Mouse (Mus musculus): ENCODE results near the gene Adamts5.

Gene Adamts5

DNA sequence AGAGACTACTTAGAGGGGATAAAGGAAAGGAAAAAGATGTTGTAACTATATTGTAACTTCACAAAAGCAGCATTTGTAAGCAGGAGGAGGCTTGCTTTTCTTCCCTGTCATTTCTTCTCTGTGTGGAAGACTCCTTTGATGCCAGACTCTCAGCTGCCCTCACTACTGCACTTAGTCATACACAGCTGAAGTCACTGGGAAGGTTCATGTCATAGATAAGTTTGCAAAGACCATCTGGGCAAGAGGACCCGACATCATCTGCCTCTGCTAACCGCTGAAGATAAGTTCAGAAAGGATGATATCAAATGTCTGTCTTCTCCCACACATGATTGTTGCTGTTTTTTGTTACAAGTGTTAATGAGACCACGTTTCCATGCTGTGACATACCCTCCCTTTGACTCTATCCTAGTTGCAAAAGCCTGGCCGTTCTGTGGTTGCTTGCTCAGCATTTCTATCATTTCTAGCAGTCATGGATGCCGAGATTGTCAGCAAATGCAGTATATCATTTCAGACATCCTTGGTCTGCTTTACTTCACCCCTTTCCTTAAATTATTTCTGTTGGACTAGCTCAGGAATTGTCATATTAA is 79.2 kb downstream of the Adamts5 start:
- no peak for DNase-seq (ENCODE audit: low spot score)

- no peak for DNase-seq (ENCODE audit: low spot score)
Measured at GRCm38 (mm10) chr16:85819808-85820458, 81.7 kb downstream of the Adamts5 start.

DNA sequence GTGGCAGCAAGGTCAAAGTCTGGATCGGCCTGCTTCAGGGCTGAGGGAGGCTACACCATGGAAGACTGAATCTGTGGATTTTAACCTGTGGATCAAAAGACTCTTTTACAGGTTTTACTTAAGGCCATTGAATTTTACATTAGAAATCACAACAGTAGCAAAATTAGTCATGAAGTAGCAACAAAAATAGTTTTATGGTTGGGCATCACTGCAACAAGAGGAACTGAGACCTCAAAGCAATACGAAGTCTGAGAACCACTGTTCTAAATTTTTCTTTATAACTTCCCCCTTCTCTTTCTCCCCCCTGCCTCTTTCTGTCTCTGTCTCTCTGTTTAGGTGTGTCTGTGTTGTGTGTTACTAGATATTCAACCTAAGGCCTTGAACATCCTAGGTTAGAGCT is 87.5 kb downstream of the Adamts5 start:
- DNase-seq (ENCODE audit: low spot score) = no peak

GRCm38 (mm10) chr16:85807626-85808025 is 94.0 kb downstream of the Adamts5 start:
- DNase-seq (ENCODE audit: low spot score) = no peak

DNA sequence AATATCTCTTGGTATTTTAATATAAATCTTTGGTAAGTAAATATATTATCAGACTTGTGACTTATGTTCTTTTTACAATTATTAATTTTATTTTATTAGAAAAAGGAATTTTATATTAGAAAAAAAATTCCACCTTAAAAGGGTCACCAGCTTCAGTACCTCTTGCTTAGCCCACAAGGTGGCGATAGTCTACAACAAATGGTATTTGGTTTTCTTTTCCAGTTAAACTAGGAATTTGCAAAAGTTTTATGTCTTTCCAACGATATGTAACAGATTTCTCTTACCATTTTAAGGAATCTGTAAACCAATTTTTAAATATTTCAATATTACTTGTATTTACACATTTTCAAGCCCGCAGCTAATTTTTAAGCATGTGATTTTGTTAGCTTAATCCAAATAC is 94.6 kb downstream of the Adamts5 start:
- no peak for DNase-seq (ENCODE audit: low spot score)
